29 mouse cellular contexts compared by ENCODE assay signal in genomic region chr17:5297984-5298383, GRCm38 (mm10).
DNase-seq lines count a peak whose midpoint lies in the region; ATAC-seq and TF ChIP-seq lines count a peak whose summit lies in the region.
"Had no signal": no experiment of that assay in that cellular context is flagged by ENCODE, and none has a peak within 500 bp of the region (broad histone marks: within the 10 kb centered on the region; RNA-seq: fewer than 3 reads in every experiment).

No protein-coding gene starts in this region.

- no peak overlapping the region for H3K9ac ChIP-seq in hindbrain, postnatal 0 days (replicated peaks; ENCODE audit: low read length)
- H3K9ac ChIP-seq in hindbrain, embryonic 12.5 days = no peak overlapping the region
- H3K9ac ChIP-seq in midbrain, embryonic 11.5 days (ENCODE audit: low read length) = no peak overlapping the region
- no peak overlapping the region for H3K9ac ChIP-seq in midbrain, embryonic 16.5 days (ENCODE audit: low read depth, low read length)
- H3K9ac ChIP-seq: embryonic facial prominence, embryonic 13.5 days; forebrain, embryonic 12.5 days; forebrain, embryonic 15.5 days; heart, embryonic 12.5 days; heart, embryonic 15.5 days had no signal

- no peak for TF ChIP-seq CTCF in hindbrain, postnatal 0 days (IDR thresholded peaks at IDR 0.05; ENCODE audit: low read depth)

- 74% methylated on average over 10 of the region's 10 CpGs for WGBS in hindbrain, postnatal 0 days
- WGBS in hindbrain, embryonic 12.5 days = 89% methylated on average over 10 of the region's 10 CpGs
- WGBS in midbrain, embryonic 11.5 days = 92% methylated on average over 10 of the region's 10 CpGs
- WGBS in midbrain, embryonic 16.5 days = 83% methylated on average over 10 of the region's 10 CpGs

- no peak for ATAC-seq in hindbrain, postnatal 0 days
- ATAC-seq in hindbrain, embryonic 12.5 days (ENCODE audit: low FRiP score) = no peak
- ATAC-seq in midbrain, embryonic 11.5 days (ENCODE audit: low FRiP score) = no peak
- no peak for ATAC-seq in midbrain, embryonic 16.5 days
- ATAC-seq: forebrain, embryonic 15.5 days; hindbrain, embryonic 16.5 days; inflammation-experienced regulatory T-cells, adult 6 months; intestine, embryonic 16.5 days; Patski had no signal

- no peaks in the 10 kb centered on the region for H3K27me3 ChIP-seq in hindbrain, postnatal 0 days (ENCODE audit: insufficient read depth, low read length)
- no peaks in the 10 kb centered on the region for H3K27me3 ChIP-seq in hindbrain, embryonic 12.5 days
- H3K27me3 ChIP-seq in midbrain, embryonic 11.5 days (ENCODE audit: control insufficient read depth, insufficient read depth, low read length) = no peaks in the 10 kb centered on the region
- no peaks in the 10 kb centered on the region for H3K27me3 ChIP-seq in midbrain, embryonic 16.5 days (ENCODE audit: control insufficient read depth, insufficient read depth, low read depth, low read length)
- H3K27me3 ChIP-seq: CH12.LX; embryonic facial prominence, embryonic 13.5 days; forebrain, embryonic 12.5 days; forebrain, embryonic 15.5 days; heart, embryonic 12.5 days; heart, embryonic 15.5 days; Patski had no signal

- H3K36me3 ChIP-seq in hindbrain, postnatal 0 days (ENCODE audit: insufficient read depth, low read length) = no peaks in the 10 kb centered on the region; the same call in 1 of the 2 replicates
- H3K36me3 ChIP-seq in hindbrain, embryonic 12.5 days = 0 out of 2 replicates have a peak, but pooled peaks cover 2% of the 10 kb centered on the region
- H3K36me3 ChIP-seq in midbrain, embryonic 11.5 days (ENCODE audit: control insufficient read depth, insufficient read depth, low read length) = no peaks in the 10 kb centered on the region
- H3K36me3 ChIP-seq in midbrain, embryonic 16.5 days (ENCODE audit: control insufficient read depth, insufficient read depth, low read length) = no peaks in the 10 kb centered on the region; the same call in 1 of the 2 replicates
- H3K36me3 ChIP-seq: forebrain, embryonic 12.5 days; forebrain, embryonic 15.5 days had no signal

- no peaks in the 10 kb centered on the region for H3K9me3 ChIP-seq in hindbrain, postnatal 0 days (ENCODE audit: low read length)
- no peaks in the 10 kb centered on the region for H3K9me3 ChIP-seq in hindbrain, embryonic 12.5 days (replicated peaks)
- no peaks in the 10 kb centered on the region for H3K9me3 ChIP-seq in midbrain, embryonic 11.5 days (ENCODE audit: control insufficient read depth, low read length)
- no peaks in the 10 kb centered on the region for H3K9me3 ChIP-seq in midbrain, embryonic 16.5 days (replicated peaks; ENCODE audit: control insufficient read depth, low read length, poor library complexity, severe bottlenecking)
- H3K9me3 ChIP-seq: embryonic facial prominence, embryonic 10.5 days; embryonic facial prominence, embryonic 13.5 days; forebrain, embryonic 12.5 days; forebrain, embryonic 15.5 days; G1E; heart, embryonic 12.5 days; heart, embryonic 15.5 days had no signal

- 0 out of 2 replicates have a peak overlapping the region, but pooled peaks have one; percentile 12 for H3K27ac ChIP-seq in hindbrain, postnatal 0 days
- no peak overlapping the region for H3K27ac ChIP-seq in hindbrain, embryonic 12.5 days
- H3K27ac ChIP-seq in midbrain, embryonic 11.5 days (ENCODE audit: low read depth, low read length) = no peak overlapping the region
- H3K27ac ChIP-seq in midbrain, embryonic 16.5 days (ENCODE audit: low read length) = no peak overlapping the region
- H3K27ac ChIP-seq: embryonic facial prominence, embryonic 10.5 days; embryonic facial prominence, embryonic 13.5 days; forebrain, embryonic 12.5 days; forebrain, embryonic 15.5 days; heart, embryonic 15.5 days had no signal

- H3K4me2 ChIP-seq in hindbrain, postnatal 0 days (ENCODE audit: low read depth, low read length) = no peak overlapping the region
- H3K4me2 ChIP-seq in hindbrain, embryonic 12.5 days (replicated peaks) = no peak overlapping the region
- H3K4me2 ChIP-seq in midbrain, embryonic 11.5 days = no peak overlapping the region
- no peak overlapping the region for H3K4me2 ChIP-seq in midbrain, embryonic 16.5 days (ENCODE audit: low read length)
- H3K4me2 ChIP-seq: embryonic facial prominence, embryonic 13.5 days; forebrain, embryonic 12.5 days; forebrain, embryonic 15.5 days; heart, embryonic 12.5 days; heart, embryonic 15.5 days had no signal

- peaks cover 33% of the 10 kb centered on the region for H3K4me1 ChIP-seq in hindbrain, postnatal 0 days (ENCODE audit: insufficient read depth, low read length)
- H3K4me1 ChIP-seq in hindbrain, embryonic 12.5 days = peaks cover 33% of the 10 kb centered on the region
- H3K4me1 ChIP-seq in midbrain, embryonic 11.5 days (ENCODE audit: control insufficient read depth, insufficient read depth, low read length) = peaks cover 16% of the 10 kb centered on the region
- H3K4me1 ChIP-seq in midbrain, embryonic 16.5 days (ENCODE audit: control insufficient read depth, insufficient read depth, low read length) = peaks cover 27% of the 10 kb centered on the region

- no peak overlapping the region for H3K4me3 ChIP-seq in hindbrain, postnatal 0 days (ENCODE audit: low read length)
- H3K4me3 ChIP-seq in hindbrain, embryonic 12.5 days = no peak overlapping the region
- H3K4me3 ChIP-seq in midbrain, embryonic 11.5 days (ENCODE audit: low read depth, low read length) = no peak overlapping the region
- no peak overlapping the region for H3K4me3 ChIP-seq in midbrain, embryonic 16.5 days (ENCODE audit: low read depth, low read length)
- H3K4me3 ChIP-seq: embryonic facial prominence, embryonic 10.5 days; embryonic facial prominence, embryonic 13.5 days; erythroblast, embryonic 14.5 days; forebrain, embryonic 12.5 days; forebrain, embryonic 15.5 days; heart, embryonic 12.5 days; heart, embryonic 15.5 days had no signal

- peak; percentile 51 to 52 for DNase-seq in cerebellum, postnatal 10 days
- no peak for DNase-seq in cerebellum, postnatal 4 days (ENCODE audit: low spot score in 2 of 2)
- no peak for DNase-seq in hindbrain, postnatal 0 days (ENCODE audit: low spot score)
- peak; percentile 49 for DNase-seq in midbrain, embryonic 11.5 days (ENCODE audit: low spot score, missing footprints)
- peak; percentile 33 for DNase-seq in retina, embryonic 14.5 days (ENCODE audit: low spot score)
- DNase-seq in retina, postnatal 1 day = no peak
- DNase-seq: adrenal gland, adult 2 months; adrenal gland, postnatal 14 days; B cell, adult 2 months; embryo, embryonic 11 days; gastrocnemius, postnatal 25 days; heart, adult 18-20 months; heart, postnatal 10 days; heart, postnatal 36 days had no signal

Comparison
In these comparisons a context has a peak if more than half of its experiments do, and no peak if none do; other contexts are left out.
1. DNase-seq: peak in cerebellum, postnatal 10 days (2 of 2), midbrain, embryonic 11.5 days (single experiment) and retina, embryonic 14.5 days (single experiment); none in cerebellum, postnatal 4 days (0 of 2), hindbrain, postnatal 0 days (single experiment) and retina, postnatal 1 day (single experiment).